Mouse (Mus musculus) E14TG2a.4 (cell line): Measurements from ENCODE around the gene Oxtr.

ENCODE experiments used
- CTCF ChIP-seq: conservative IDR thresholded peaks from 2 replicates; pipeline ENCODE4 v1.5.1; 2014; ENCODE audit warnings: low read length
- NANOG ChIP-seq: IDR thresholded peaks from 2 replicates; pipeline ENCODE4 v1.6.1; 2014; ENCODE audit warnings: borderline replicate concordance, low read length, mixed read lengths

GRCm38 (mm10) chr6:112491521-112491920 lies 1.8 kb upstream of the Oxtr start:
- no peak for TF ChIP-seq CTCF
- no peak for TF ChIP-seq NANOG
